Mouse (Mus musculus) mesoderm, embryonic 11.5 days (tissue): ENCODE results near the gene P4ha1.
A peak's percentile ranks its signal among the peaks of the same experiment; 100 is the strongest.
"Not testable (repeated sequence)": the region's sequence is repeated elsewhere in the genome, so short reads cannot be mapped to it uniquely, and the experiment has no call there.

Experiments
- DNase-seq: peaks from one replicate; pipeline ENCODE4 v3.0.0-alpha.2; 2012; ENCODE audit warnings: low read depth, low spot score

The P4ha1 gene

GRCm38 (mm10) chr10:59323100-59323487, at the start of gene P4ha1:
Gene P4ha1, plus strand, starts transcription at chr10:59323296.
- peak; percentile 99 for DNase-seq

- DNase-seq: no peak
These were observed 47.4 kb upstream of the P4ha1 start for GRCm38 (mm10) chr10:59275745-59276144.

- DNase-seq: no peak
These were observed 46.0 kb upstream of the P4ha1 start for GRCm38 (mm10) chr10:59277116-59277515.

GRCm38 (mm10) chr10:59277729-59278475, 45.2 kb upstream of the P4ha1 start:
- DNase-seq: no peak

- DNase-seq: no peak
These were observed 39.9 kb upstream of the P4ha1 start for GRCm38 (mm10) chr10:59283164-59283563.

- no peak for DNase-seq
These were observed 39.3 kb upstream of the P4ha1 start for GRCm38 (mm10) chr10:59283749-59284148.

- DNase-seq: no peak
These were observed 37.6 kb upstream of the P4ha1 start for GRCm38 (mm10) chr10:59285530-59285929.

- DNase-seq: no peak
These were observed 35.8 kb upstream of the P4ha1 start for GRCm38 (mm10) chr10:59287251-59287650.

- DNase-seq: no peak
These were observed 35.4 kb upstream of the P4ha1 start for GRCm38 (mm10) chr10:59287662-59288061.

GRCm38 (mm10) chr10:59289062-59289461, 34.0 kb upstream of the P4ha1 start:
- DNase-seq: no peak

GRCm38 (mm10) chr10:59291536-59291935, 31.6 kb upstream of the P4ha1 start:
- no peak for DNase-seq

- DNase-seq: no peak
These were observed 31.0 kb upstream of the P4ha1 start for GRCm38 (mm10) chr10:59292079-59292478.

GRCm38 (mm10) chr10:59292558-59292957, 30.5 kb upstream of the P4ha1 start:
- peak; percentile 86 for DNase-seq

- DNase-seq: peak; percentile 73
These were observed 27.8 kb upstream of the P4ha1 start for GRCm38 (mm10) chr10:59295241-59295811.

GRCm38 (mm10) chr10:59296261-59296660, 26.8 kb upstream of the P4ha1 start:
- DNase-seq: peak; percentile 84

- DNase-seq: not testable (repeated sequence)
These were observed 20.4 kb upstream of the P4ha1 start for GRCm38 (mm10) chr10:59302671-59303070.

- DNase-seq: no peak
These were observed 13.9 kb upstream of the P4ha1 start for GRCm38 (mm10) chr10:59308993-59309715.

- no peak for DNase-seq
These were observed 13.0 kb upstream of the P4ha1 start for GRCm38 (mm10) chr10:59310124-59310523.

GRCm38 (mm10) chr10:59310691-59311457, 12.2 kb upstream of the P4ha1 start:
- DNase-seq: no peak

GRCm38 (mm10) chr10:59311881-59312280, 11.2 kb upstream of the P4ha1 start:
- no peak for DNase-seq

GRCm38 (mm10) chr10:59321112-59321511, 2.0 kb upstream of the P4ha1 start:
- DNase-seq: no peak

- DNase-seq: no peak
These were observed 825 bp upstream of the P4ha1 start for GRCm38 (mm10) chr10:59322271-59322670.
